Mouse (Mus musculus) liver, embryonic 12.5 days (tissue): ENCODE data around the gene Hydin. TPM values are rescaled to one million over a fixed set of nuclear protein-coding genes. Genes with fewer than 3 reads are reported as not detected.

Experiments
- ATAC-seq: fragments of 200-750 bp; cut with Nextera tagmentation; 2 replicates; pipeline ENCODE4 v1.8.0; 2017; ENCODE audit warnings: moderate number of reproducible peaks, mild to moderate bottlenecking, moderate library complexity
- H3K27ac ChIP-seq: fragments of 300-500 bp; sonication (generic); 2 replicates; pipeline ENCODE4 v1.5.1; 2016; ENCODE audit warnings: mild to moderate bottlenecking
- H3K27me3 ChIP-seq: fragments of 300-500 bp; sonication (generic); replicated peaks from 2 replicates; pipeline ENCODE4 v1.6.1; 2016; ENCODE audit warnings: mild to moderate bottlenecking, moderate library complexity
- H3K36me3 ChIP-seq: fragments of 300-500 bp; sonication (generic); 2 replicates; pipeline ENCODE4 v1.6.1; 2016; ENCODE audit warnings: mild to moderate bottlenecking, moderate library complexity
- H3K4me1 ChIP-seq: fragments of 300-500 bp; sonication (generic); 2 replicates; pipeline ENCODE4 v1.6.1; 2016
- H3K4me2 ChIP-seq: fragments of 300-500 bp; sonication (generic); 2 replicates; pipeline ENCODE4 v1.6.1; 2016; ENCODE audit warnings: mild to moderate bottlenecking, moderate library complexity
- H3K4me3 ChIP-seq: fragments of 300-500 bp; sonication (generic); 2 replicates; pipeline ENCODE4 v1.5.1; 2016; ENCODE audit warnings: mild to moderate bottlenecking, moderate library complexity
- H3K9ac ChIP-seq: fragments of 300-500 bp; sonication (generic); 2 replicates; pipeline ENCODE4 v1.6.1; 2016; ENCODE audit warnings: mild to moderate bottlenecking, moderate library complexity
- H3K9me3 ChIP-seq: fragments of 300-500 bp; sonication (generic); replicated peaks from 2 replicates; pipeline ENCODE4 v1.6.1; 2016; ENCODE audit warnings: mild to moderate bottlenecking, moderate library complexity
- whole genome bisulfite sequencing: fragments of 180-500 bp; shearing (Covaris S2); methylation state at CpG from one replicate; pipeline ENCODE4 v1.1.7; 2016; ENCODE audit not compliant: insufficient replicate concordance; 5-methylcytosine and 5-hydroxymethylcytosine counted together
- polyA plus RNA-seq: library from polyadenylated mRNA; unstranded; fragments of >200 nt; fragmentation: Nextera tagmentation; extraction: Ambion mirVana; gene quantifications from 2 replicates; pipeline ENCODE4 v1.2.1, GENCODE M21; 2016

The Hydin gene
- polyA plus RNA-seq, 1 experiment from 2014 or later, result 0.06 TPM

DNA sequence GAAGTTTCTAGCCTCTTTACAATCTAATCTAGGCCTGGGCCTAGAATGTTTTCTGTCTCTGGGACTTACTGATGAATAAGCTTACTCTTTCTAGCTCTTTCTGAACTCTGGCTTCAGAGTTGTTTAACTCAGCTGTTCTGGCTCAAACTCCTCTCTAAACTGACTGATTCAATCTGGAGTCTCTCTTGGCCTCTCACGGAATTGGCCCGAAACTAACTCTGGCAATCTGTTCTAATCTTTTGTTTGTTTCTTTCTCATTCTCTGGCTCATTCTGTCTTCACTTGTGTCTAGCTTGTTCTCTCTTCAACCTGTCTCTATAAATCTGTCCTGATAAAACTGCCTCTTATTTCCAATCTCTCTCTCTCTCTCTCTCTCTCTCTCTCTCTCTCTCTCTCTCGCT lies 137.7 kb downstream of the Hydin start:
- Histone ChIP-seq H3K4me1 (no peaks in the 10 kb centered on the region), H3K27ac (no peak overlapping the region), H3K27me3 (no peaks in the 10 kb centered on the region), H3K4me2 (no peak overlapping the region), H3K9ac (no peak overlapping the region), H3K36me3 (no peaks in the 10 kb centered on the region), H3K9me3 (no peaks in the 10 kb centered on the region), H3K4me3 (no peak overlapping the region)
- ATAC-seq, result no peak
- 87% methylated on average over 3 of the region's 3 CpGs for WGBS

GRCm38 (mm10) chr8:110415121-110415520 lies 148.3 kb downstream of the Hydin start:
- Histone ChIP-seq H3K9ac (no peak overlapping the region), H3K4me3 (no peak overlapping the region), H3K27ac (no peak overlapping the region), H3K27me3 (no peaks in the 10 kb centered on the region), H3K36me3 (no peaks in the 10 kb centered on the region), H3K4me2 (no peak overlapping the region), H3K9me3 (no peaks in the 10 kb centered on the region), H3K4me1 (no peaks in the 10 kb centered on the region)
- WGBS, result 78% methylated on average over 4 of the region's 4 CpGs
- ATAC-seq, result no peak

- H3K27ac ChIP-seq, result no peak overlapping the region
- H3K4me3 ChIP-seq, result no peak overlapping the region
- H3K36me3 ChIP-seq, result no peaks in the 10 kb centered on the region
- 49% methylated on average over 3 of the region's 3 CpGs for WGBS
- no peak overlapping the region for H3K4me2 ChIP-seq
- H3K27me3 ChIP-seq, result no peaks in the 10 kb centered on the region
- H3K9ac ChIP-seq, result no peak overlapping the region
- no peak for ATAC-seq
- H3K4me1 ChIP-seq, result no peaks in the 10 kb centered on the region
- no peaks in the 10 kb centered on the region for H3K9me3 ChIP-seq
Observed at GRCm38 (mm10) chr8:110416931-110417330, 150.2 kb downstream of the Hydin start.

DNA sequence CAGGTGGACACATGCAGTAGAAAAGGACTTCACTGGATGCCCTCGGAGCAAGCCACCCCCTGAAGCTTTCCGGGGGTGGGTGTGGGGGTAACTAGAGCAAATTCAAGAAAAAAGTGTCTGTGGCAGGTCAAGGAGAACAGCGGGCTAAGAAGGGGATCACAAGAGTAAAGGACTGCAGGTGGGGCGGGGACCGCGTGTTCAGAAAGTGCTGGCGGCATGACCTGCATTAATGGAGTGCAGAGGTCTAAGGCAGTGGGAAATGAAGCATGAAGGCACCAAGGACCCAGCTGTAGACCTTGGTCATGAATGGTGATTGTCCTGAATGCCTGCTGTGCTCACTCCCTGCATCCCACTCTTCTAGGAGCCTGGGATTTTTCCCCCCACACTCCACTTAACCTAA lies 151.0 kb downstream of the Hydin start:
- H3K27me3 ChIP-seq, result no peaks in the 10 kb centered on the region
- WGBS, result 80% methylated on average over 7 of the region's 7 CpGs
- no peaks in the 10 kb centered on the region for H3K36me3 ChIP-seq
- H3K9me3 ChIP-seq, result no peaks in the 10 kb centered on the region
- no peak overlapping the region for H3K27ac ChIP-seq
- H3K4me1 ChIP-seq, result no peaks in the 10 kb centered on the region
- no peak for ATAC-seq
- no peak overlapping the region for H3K4me2 ChIP-seq
- no peak overlapping the region for H3K4me3 ChIP-seq
- no peak overlapping the region for H3K9ac ChIP-seq

DNA sequence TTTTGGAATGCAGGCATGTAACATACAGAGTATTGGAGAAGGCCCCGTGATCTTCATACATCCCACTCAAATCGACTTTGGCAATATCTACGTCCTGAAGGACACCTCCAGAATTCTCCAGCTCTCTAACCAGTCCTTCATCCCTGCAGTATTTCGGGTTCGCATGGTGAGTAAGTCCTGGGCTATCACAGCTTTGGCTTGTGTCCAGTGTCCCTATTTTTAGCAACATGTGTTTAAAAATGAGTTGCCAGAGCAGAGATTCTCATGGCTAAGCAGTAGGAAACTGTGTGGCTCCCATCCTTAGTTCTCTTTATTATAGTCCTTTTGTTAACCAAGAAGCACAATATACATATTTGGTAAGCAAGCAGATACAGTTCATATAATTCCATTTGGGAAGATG lies 152.9 kb downstream of the Hydin start:
- Histone ChIP-seq H3K4me2 (no peak overlapping the region), H3K4me1 (no peaks in the 10 kb centered on the region), H3K36me3 (no peaks in the 10 kb centered on the region), H3K9ac (no peak overlapping the region), H3K9me3 (no peaks in the 10 kb centered on the region), H3K27me3 (no peaks in the 10 kb centered on the region), H3K27ac (no peak overlapping the region), H3K4me3 (no peak overlapping the region)
- 64% methylated on average over 5 of the region's 5 CpGs for WGBS
- ATAC-seq, result no peak

- no peak overlapping the region for H3K4me2 ChIP-seq
- no peaks in the 10 kb centered on the region for H3K27me3 ChIP-seq
- no peak overlapping the region for H3K4me3 ChIP-seq
- H3K27ac ChIP-seq, result no peak overlapping the region
- no peak for ATAC-seq
- no peak overlapping the region for H3K9ac ChIP-seq
- H3K9me3 ChIP-seq, result no peaks in the 10 kb centered on the region
- no peaks in the 10 kb centered on the region for H3K4me1 ChIP-seq
- WGBS, result 71% methylated on average over 3 of the region's 3 CpGs
- no peaks in the 10 kb centered on the region for H3K36me3 ChIP-seq
Observed at GRCm38 (mm10) chr8:110420221-110420620, 153.4 kb downstream of the Hydin start.

DNA sequence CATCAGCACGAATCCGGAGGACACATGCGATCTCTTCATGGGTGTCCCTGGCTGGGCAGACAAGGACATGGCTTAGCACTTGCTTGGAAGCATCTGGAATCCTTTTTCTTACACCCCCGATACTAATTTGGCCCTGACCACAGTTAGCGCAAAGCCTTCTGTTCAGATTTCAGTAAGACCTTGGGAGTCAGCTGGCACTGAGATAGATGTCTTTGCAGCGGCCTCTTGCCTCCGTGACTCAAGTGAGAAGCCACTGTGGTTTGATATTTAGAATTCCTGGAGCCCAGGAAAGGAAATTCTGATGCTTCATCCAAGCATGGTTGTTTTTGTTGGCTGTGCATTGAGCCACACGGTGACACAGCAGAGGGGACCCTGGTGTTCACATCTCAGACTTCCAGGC lies 157.4 kb downstream of the Hydin start:
- H3K27me3 ChIP-seq, result no peaks in the 10 kb centered on the region
- no peak overlapping the region for H3K27ac ChIP-seq
- H3K4me1 ChIP-seq, result no peaks in the 10 kb centered on the region
- ATAC-seq, result no peak
- no peak overlapping the region for H3K9ac ChIP-seq
- H3K4me3 ChIP-seq, result no peak overlapping the region
- H3K9me3 ChIP-seq, result no peaks in the 10 kb centered on the region
- 77% methylated on average over 8 of the region's 8 CpGs for WGBS
- no peaks in the 10 kb centered on the region for H3K36me3 ChIP-seq
- H3K4me2 ChIP-seq, result no peak overlapping the region

GRCm38 (mm10) chr8:110431340-110431739 lies 164.6 kb downstream of the Hydin start:
- H3K9ac ChIP-seq, result no peak overlapping the region
- no peak overlapping the region for H3K27ac ChIP-seq
- no peaks in the 10 kb centered on the region; the same call in 1 of the 2 replicates for H3K9me3 ChIP-seq
- H3K4me2 ChIP-seq, result no peak overlapping the region
- H3K4me3 ChIP-seq, result no peak overlapping the region
- H3K36me3 ChIP-seq, result no peaks in the 10 kb centered on the region
- whole genome bisulfite sequencing, result 63% methylated on average over 3 of the region's 3 CpGs
- H3K27me3 ChIP-seq, result no peaks in the 10 kb centered on the region
- no peak for ATAC-seq
- no peaks in the 10 kb centered on the region for H3K4me1 ChIP-seq

GRCm38 (mm10) chr8:110440528-110440927 lies 173.8 kb downstream of the Hydin start:
- no peak for ATAC-seq
- Histone ChIP-seq H3K4me3 (no peak overlapping the region), H3K36me3 (no peaks in the 10 kb centered on the region), H3K9ac (no peak overlapping the region), H3K27ac (no peak overlapping the region), H3K4me1 (no peaks in the 10 kb centered on the region), H3K27me3 (no peaks in the 10 kb centered on the region), H3K9me3 (no peaks in the 10 kb centered on the region), H3K4me2 (no peak overlapping the region)
- WGBS, result 64% methylated on average over 4 of the region's 4 CpGs

DNA sequence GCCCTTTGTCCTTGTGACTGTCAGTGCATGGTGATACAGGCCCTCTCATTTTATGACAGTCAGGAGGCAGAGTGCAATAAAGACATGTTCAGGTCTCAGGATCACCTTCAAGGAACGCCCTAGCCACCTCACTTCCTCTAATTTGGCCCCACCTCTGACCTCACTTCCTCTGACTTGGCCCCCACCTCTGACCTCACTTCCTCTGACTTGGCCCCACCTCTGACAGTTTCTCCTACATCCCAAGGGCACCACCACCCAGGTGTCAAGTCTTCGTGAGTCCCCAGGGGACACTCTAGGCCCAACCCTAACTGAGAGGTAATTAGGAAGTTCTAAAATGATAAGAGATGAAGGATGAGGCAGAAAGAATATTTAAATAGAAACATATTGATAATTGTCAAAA lies 177.5 kb downstream of the Hydin start:
- H3K4me2 ChIP-seq, result no peak overlapping the region
- no peaks in the 10 kb centered on the region for H3K27me3 ChIP-seq
- no peak overlapping the region for H3K9ac ChIP-seq
- ATAC-seq, result no peak
- WGBS, result 50% methylated on average over 2 of the region's 2 CpGs
- no peaks in the 10 kb centered on the region for H3K9me3 ChIP-seq
- no peaks in the 10 kb centered on the region for H3K36me3 ChIP-seq
- H3K4me3 ChIP-seq, result no peak overlapping the region
- H3K27ac ChIP-seq, result no peak overlapping the region
- H3K4me1 ChIP-seq, result no peaks in the 10 kb centered on the region

- H3K4me1 ChIP-seq, result no peaks in the 10 kb centered on the region
- H3K4me2 ChIP-seq, result no peak overlapping the region
- H3K9me3 ChIP-seq, result no peaks in the 10 kb centered on the region
- H3K27me3 ChIP-seq, result no peaks in the 10 kb centered on the region
- H3K36me3 ChIP-seq, result no peaks in the 10 kb centered on the region
- no peak overlapping the region for H3K4me3 ChIP-seq
- no peak overlapping the region for H3K9ac ChIP-seq
- H3K27ac ChIP-seq, result no peak overlapping the region
- no peak for ATAC-seq
- WGBS, result 75% methylated on average over 6 of the region's 6 CpGs
Observed at GRCm38 (mm10) chr8:110450463-110450862, 183.7 kb downstream of the Hydin start.

GRCm38 (mm10) chr8:110454466-110454865 lies 187.7 kb downstream of the Hydin start:
- Histone ChIP-seq H3K36me3 (no peaks in the 10 kb centered on the region), H3K9me3 (no peaks in the 10 kb centered on the region), H3K4me2 (no peak overlapping the region), H3K27me3 (no peaks in the 10 kb centered on the region), H3K4me1 (no peaks in the 10 kb centered on the region), H3K9ac (no peak overlapping the region), H3K27ac (no peak overlapping the region), H3K4me3 (no peak overlapping the region)
- WGBS, result 67% methylated on average over 4 of the region's 4 CpGs
- ATAC-seq, result no peak

DNA sequence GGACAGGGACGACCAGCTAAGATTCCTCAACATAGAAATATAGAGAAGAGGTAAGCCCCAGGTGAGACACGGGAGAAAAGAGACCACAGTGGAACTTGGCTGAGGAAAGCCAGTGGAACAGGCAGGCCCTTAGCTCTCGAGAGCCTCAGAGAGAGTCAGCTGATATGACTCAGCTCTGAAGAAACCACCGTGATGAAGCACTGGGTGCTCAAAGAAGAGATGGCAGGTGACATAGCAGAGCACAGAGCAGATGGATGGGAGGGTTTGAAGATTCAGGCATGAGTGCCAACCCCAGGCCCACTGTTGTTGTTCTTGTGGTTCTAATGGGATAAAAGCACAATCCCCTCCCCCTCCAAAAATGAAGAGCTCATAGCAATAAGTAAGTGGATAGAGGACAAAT lies 190.6 kb downstream of the Hydin start:
- no peaks in the 10 kb centered on the region for H3K36me3 ChIP-seq
- no peaks in the 10 kb centered on the region for H3K27me3 ChIP-seq
- ATAC-seq, result no peak
- no peak overlapping the region for H3K9ac ChIP-seq
- no peak overlapping the region for H3K4me3 ChIP-seq
- H3K4me2 ChIP-seq, result no peak overlapping the region
- H3K27ac ChIP-seq, result no peak overlapping the region
- H3K9me3 ChIP-seq, result no peaks in the 10 kb centered on the region
- 55% methylated on average over 4 of the region's 4 CpGs for WGBS
- H3K4me1 ChIP-seq, result no peaks in the 10 kb centered on the region
